Mouse (Mus musculus) forebrain, embryonic 14.5 days (tissue): ENCODE measurements around the gene Exoc3l4. TPM values are rescaled to one million over a fixed set of nuclear protein-coding genes. Genes with fewer than 3 reads are reported as not detected.

ENCODE experiments used
- ATAC-seq: fragments of 200-750 bp; cut with Nextera tagmentation; 2 replicates; pipeline ENCODE4 v1.8.0; 2017; ENCODE audit warnings: mild to moderate bottlenecking, moderate library complexity
- DNase-seq: peaks from one replicate; pipeline ENCODE4 v3.0.0-alpha.2; 2015; ENCODE audit warnings: low spot score
- H3K27ac ChIP-seq: fragments of 300-500 bp; sonication (generic); 2 replicates; pipeline ENCODE4 v1.5.1; 2014; ENCODE audit warnings: low read depth, mild to moderate bottlenecking, control low read depth, low read length, moderate library complexity
- H3K27me3 ChIP-seq: fragments of 300-500 bp; sonication (generic); replicated peaks from 2 replicates; pipeline ENCODE4 v1.6.1; 2014; ENCODE audit warnings: low read length, control low read depth, mixed read lengths; ENCODE audit not compliant: control insufficient read depth, insufficient read depth
- H3K36me3 ChIP-seq: fragments of 300-500 bp; sonication (generic); 2 replicates; pipeline ENCODE4 v1.6.1; 2014; ENCODE audit warnings: low read length, control low read depth; ENCODE audit not compliant: control insufficient read depth, insufficient read depth
- H3K4me1 ChIP-seq: fragments of 300-500 bp; sonication (generic); 2 replicates; pipeline ENCODE4 v1.6.1; 2014; ENCODE audit warnings: antibody characterized with exemption, low read length, control low read depth; ENCODE audit not compliant: control insufficient read depth, insufficient read depth
- H3K4me2 ChIP-seq: fragments of 300-500 bp; sonication (generic); 2 replicates; pipeline ENCODE4 v1.6.1; 2014; ENCODE audit warnings: mild to moderate bottlenecking, control low read depth, low read length
- H3K4me3 ChIP-seq: fragments of 300-500 bp; sonication (generic); 2 replicates; pipeline ENCODE4 v1.5.1; 2014; ENCODE audit warnings: low read depth, low read length, control low read depth
- H3K9ac ChIP-seq: fragments of 300-500 bp; sonication (generic); 2 replicates; pipeline ENCODE4 v1.6.1; 2014; ENCODE audit warnings: mild to moderate bottlenecking, low read length, control low read depth, moderate library complexity
- H3K9me3 ChIP-seq: fragments of 300-500 bp; sonication (generic); replicated peaks from 2 replicates; pipeline ENCODE4 v1.6.1; 2016; ENCODE audit warnings: low read length, control low read depth, mixed read lengths; ENCODE audit not compliant: control insufficient read depth
- WGBS: fragments of 180-500 bp; shearing (Covaris S2); extraction: QIAGEN DNeasy Blood & Tissue Kit; methylation state at CpG from one replicate; pipeline ENCODE4 v1.1.7; 2014; 5-methylcytosine and 5-hydroxymethylcytosine counted together
- polyA plus RNA-seq: library from polyadenylated mRNA; unstranded; fragments of >200 nt; fragmentation: Nextera tagmentation; extraction: Ambion mirVana; gene quantifications from 2 replicates; pipeline ENCODE4 v1.2.1, GENCODE M21; 2014

The Exoc3l4 gene
- polyA plus RNA-seq, 1 experiment from 2014 or later: 2.7 TPM

DNA sequence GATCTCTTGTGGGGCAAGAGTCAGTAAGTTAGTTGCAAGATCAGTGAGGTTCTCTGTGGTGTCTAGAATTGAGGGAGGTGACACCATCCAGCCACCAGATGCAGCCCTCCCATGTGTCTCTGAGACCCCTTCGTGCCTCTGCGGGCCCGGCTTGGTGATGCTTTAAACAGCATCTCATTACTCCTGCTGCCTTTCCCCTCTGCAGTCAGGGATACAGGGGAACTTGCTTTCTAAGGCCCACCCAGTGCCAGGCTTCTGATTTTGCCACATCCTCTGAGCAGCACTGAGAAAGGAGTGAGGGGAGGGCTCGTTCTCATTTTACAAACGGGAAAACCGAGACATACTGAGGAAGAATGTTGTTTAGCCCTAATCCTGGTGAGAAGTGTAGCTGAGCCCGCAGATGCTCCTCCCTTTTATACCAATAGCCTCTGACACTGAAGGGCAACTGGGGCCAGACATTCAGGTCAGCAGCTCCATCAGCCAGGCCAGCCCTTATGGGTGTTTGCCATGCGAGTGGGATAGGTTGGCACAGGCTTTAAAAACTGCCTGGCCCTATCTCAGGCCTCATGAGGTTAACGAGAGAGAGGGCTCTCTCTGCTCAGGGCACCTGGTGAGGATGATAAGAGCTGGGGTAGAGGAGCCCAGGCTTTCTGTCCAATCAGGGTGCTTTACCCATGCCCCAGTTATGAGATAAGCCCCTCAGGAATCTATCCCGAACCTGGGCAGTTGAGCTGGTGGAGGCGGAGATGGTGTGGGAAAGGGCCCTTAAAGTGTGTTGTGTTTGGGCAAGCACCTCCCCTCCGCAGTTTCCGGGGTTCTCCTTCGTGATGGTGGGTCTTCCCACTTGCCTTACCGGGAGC, 26.4 kb downstream of the Exoc3l4 start:
- Histone ChIP-seq H3K4me2 (peak overlapping the region; percentile 61), H3K27ac (no peak overlapping the region), H3K9me3 (no peaks in the 10 kb centered on the region)

DNA sequence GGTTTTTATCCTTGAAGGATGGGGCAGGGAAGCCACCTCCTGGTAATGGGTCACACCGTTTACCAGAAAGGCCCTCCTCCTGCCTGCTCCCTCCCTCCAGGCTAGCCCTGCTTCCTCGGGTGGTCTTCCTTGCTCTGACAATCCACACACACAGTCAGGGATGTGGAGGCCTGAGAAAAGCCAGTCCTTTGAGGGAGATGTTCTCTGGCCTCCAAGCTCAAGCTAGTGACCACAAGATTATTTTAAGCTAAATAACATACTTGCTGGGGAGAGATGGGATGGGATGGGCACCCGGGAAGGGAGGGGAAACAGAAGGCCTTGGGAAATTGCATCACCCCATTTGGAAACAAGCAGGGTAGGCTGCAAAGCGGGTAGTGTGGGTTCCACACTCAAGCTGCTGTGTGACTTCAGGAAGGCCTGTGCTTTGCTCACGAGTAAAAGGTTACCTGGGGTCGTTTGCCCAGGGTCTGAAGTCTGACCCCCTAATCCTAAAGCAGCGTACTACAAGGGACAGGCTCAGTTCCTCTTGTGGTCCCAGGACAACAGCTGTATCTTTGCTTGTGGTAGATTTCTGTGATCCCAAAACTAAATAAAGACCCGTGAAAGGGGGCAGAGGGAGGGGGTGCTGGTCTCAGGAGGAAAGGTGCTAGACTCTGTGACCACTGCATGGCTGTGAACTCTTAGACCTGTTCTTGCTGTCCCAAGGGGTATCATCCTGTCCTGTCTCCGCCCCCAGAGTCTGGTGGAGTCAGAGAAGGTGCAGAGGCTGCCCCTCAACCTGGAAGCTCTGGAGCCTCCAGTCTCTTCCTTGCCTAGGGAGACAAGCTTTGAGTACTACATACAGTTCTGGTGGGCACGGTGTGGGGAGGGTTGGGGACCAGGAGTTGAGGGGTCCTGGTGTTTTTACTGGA, 27.4 kb downstream of the Exoc3l4 start:
- Histone ChIP-seq H3K9ac (no peak overlapping the region), H3K4me1 (peaks cover 5% of the 10 kb centered on the region), H3K36me3 (no peaks in the 10 kb centered on the region), H3K4me2 (no peak overlapping the region), H3K27me3 (peaks cover 81% of the 10 kb centered on the region), H3K4me3 (no peak overlapping the region), H3K9me3 (no peaks in the 10 kb centered on the region), H3K27ac (no peak overlapping the region)
- no peak for ATAC-seq
- WGBS: 25% methylated on average over 10 of the region's 10 CpGs
- DNase-seq: no peak

More for the DNA sequence above, 26.4 kb downstream of the Exoc3l4 start:
- DNase-seq (no peak), ATAC-seq (no peak)
- Histone ChIP-seq H3K27me3 (peaks cover 72% of the 10 kb centered on the region), H3K4me1 (peaks cover 5% of the 10 kb centered on the region), H3K9ac (no peak overlapping the region), H3K36me3 (no peaks in the 10 kb centered on the region), H3K4me3 (peak overlapping the region; percentile 31; the same call in 1 of the 2 replicates)
- 10% methylated on average over 15 of the region's 15 CpGs for WGBS

DNA sequence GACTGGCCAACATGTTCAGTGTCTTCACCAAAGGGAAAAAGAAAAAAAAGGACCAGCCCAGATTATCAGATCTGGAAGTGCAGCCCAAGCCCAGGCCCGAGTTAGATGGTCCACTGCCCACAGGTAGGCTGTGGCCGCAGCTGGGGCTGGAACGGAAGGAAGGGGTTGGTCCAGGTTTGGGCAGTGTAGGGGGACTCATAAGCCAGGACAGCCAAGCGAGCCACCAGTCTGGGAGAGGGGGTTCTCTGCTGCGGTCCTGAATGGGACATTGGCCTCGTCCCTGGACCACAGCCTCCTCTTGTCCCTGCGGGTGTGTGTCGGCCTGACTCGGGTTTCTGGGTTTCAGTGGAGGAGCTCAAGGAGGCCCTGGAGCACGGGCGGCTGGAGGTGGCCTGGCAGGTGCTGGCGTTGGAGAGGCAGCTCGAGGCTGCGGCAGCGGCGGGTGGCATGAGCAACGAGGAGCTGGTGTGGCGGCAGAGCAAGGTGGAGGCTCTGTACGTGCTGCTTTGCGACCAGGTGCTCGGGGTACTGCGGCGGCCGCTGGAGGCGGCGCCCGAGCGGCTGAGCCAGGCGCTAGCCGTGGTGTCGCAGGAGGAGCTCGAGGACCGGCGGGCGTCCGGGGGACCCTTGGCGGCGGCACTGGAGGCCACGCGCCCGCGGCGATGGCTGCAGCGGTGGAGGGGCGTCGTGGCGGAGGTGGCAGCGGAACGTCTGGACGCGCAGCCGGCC, 28.5 kb downstream of the Exoc3l4 start:
- H3K9ac ChIP-seq: no peak overlapping the region
- WGBS: 2% methylated on average over 47 of the region's 52 CpGs

DNA sequence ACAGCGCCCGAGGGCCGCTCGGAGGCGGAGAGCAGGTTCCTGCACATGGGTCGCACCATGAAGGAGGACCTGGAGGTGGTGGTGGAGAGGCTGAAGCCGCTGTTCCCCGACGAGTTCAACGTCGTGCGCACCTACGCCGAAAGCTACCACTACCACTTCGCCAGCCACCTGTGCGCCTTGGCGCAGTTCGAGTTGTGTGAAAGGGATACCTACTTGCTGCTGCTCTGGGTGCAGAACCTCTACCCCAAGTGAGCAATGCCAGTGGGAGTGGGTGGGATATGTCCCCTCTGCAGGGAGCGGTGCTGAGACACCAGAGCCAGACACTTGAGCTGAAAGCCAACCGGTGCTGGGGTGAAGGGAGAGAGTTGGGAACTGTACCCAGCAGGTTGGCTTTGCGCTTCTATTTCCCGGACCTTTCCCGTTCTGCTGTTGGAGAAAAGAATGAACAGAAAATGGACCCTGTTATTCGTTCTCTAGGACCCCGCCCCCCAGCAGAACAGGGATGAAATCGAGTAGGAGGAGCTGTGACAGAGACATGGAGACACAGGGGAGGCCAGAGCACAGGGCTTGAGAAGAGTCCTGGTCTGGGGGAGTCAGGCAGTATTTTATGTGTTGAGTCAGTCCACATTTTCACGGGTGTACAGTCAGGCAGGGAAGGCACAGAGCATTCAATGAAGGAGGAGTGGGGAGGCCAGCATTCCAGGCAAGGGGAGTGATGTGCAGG, 29.2 kb downstream of the Exoc3l4 start:
- DNase-seq: no peak
- 3% methylated on average over 26 of the region's 27 CpGs for WGBS

More for the DNA sequence above, 28.5 kb downstream of the Exoc3l4 start:
- Histone ChIP-seq H3K27me3 (peaks cover 92% of the 10 kb centered on the region), H3K4me1 (peaks cover 5% of the 10 kb centered on the region), H3K9me3 (no peaks in the 10 kb centered on the region), H3K4me3 (peak overlapping the region; percentile 11; the same call in 1 of the 2 replicates), H3K36me3 (no peaks in the 10 kb centered on the region), H3K27ac (no peak overlapping the region), H3K4me2 (peak overlapping the region; percentile 38)
- no peak for DNase-seq
- no peak for ATAC-seq

DNA sequence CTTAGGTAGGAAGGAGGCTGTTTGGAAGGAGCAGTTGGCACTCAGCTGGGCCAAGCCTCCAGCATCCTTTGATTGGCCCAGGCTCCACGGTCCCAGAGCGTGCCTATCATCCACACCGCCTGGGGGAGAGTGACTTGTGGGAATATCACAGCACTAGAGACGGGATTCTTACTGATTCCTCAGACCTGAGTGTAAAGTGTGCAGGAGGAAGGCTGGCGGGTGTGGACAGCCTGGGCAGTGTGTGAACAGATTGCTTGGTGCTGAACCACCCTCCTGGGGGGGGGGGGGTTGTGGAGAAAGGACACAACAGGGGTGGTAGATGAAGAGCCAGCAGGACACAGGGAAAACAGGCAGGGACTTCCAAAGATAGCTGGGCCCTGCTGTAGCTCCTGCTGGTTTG, 29.9 kb downstream of the Exoc3l4 start:
- WGBS: 14% methylated on average over 5 of the region's 5 CpGs

More for the DNA sequence above, 29.2 kb downstream of the Exoc3l4 start:
- Histone ChIP-seq H3K4me3 (peak overlapping the region; percentile 11; the same call in 1 of the 2 replicates), H3K27ac (no peak overlapping the region), H3K4me2 (peak overlapping the region; percentile 38), H3K4me1 (peaks cover 5% of the 10 kb centered on the region), H3K27me3 (peaks cover 95% of the 10 kb centered on the region), H3K9ac (no peak overlapping the region), H3K36me3 (no peaks in the 10 kb centered on the region), H3K9me3 (no peaks in the 10 kb centered on the region)
- no peak for ATAC-seq

DNA sequence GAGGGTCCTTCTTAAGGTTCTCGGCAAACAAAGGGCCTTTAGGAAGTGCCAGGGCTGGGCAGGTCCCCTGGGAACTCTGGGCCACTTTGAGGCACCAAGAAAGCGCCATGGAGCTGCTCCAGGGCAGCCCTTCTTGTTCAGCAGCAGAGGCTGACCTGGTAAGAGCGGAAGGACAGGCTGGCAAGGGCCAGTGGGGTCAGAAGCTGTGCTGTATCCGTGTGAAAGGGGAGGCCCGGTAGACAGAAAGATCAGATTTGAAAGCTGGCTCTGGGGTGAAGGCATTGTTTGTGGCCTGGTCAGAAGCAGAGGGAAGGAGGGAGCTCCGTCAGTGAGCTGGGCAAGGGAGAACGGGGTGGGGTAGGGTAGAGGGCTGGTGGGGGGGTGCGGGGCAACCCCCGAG, 30.5 kb downstream of the Exoc3l4 start:
- 9% methylated on average over 9 of the region's 9 CpGs for WGBS

More for the DNA sequence above, 29.9 kb downstream of the Exoc3l4 start:
- DNase-seq (no peak), ATAC-seq (no peak)
- H3K36me3 ChIP-seq: no peaks in the 10 kb centered on the region
- no peak overlapping the region for H3K4me2 ChIP-seq
- no peak overlapping the region for H3K27ac ChIP-seq
- H3K9me3 ChIP-seq: no peaks in the 10 kb centered on the region
- H3K9ac ChIP-seq: no peak overlapping the region
- peaks cover 98% of the 10 kb centered on the region for H3K27me3 ChIP-seq
- H3K4me1 ChIP-seq: peaks cover 5% of the 10 kb centered on the region
- H3K4me3 ChIP-seq: no peak overlapping the region

DNA sequence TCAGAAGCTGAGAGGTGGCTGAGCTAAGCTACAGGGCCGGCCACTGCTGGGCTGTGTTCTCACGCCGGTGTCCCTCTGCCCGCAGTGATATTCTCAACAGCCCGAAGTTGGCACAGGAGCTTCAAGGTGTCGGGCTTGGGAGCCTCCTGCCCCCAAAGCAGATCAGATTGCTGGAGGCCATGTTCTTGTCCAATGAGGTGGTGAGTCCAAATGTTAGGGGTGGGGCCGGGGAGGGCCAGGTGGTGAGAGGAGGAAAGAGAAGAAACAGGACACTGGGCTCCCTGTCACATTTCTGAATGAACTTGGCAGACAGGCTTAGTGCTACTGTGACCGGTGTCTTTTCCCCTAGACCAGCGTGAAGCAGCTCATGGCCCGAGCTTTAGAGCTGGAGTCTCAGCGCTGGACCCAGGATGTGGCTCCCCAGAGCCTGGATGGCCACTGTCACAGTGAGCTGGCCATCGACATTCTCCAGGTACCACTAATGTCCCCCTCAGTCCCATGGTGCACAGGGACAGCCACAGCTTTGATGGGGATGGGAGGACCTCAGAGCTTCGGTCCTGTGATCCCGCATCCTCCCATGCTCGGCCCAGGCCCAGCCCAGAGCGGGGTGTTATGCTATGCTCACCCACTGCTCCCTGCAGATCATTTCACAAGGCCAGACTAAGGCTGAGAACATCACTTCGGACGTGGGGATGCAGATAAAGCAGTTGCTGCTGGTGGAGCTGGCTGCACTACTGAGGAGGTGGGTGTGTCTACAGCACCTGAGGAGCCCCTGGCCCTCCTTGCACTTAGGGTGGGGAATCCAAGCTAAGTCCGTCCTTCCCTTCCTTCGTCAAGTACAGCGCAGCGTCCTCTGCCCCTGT, 31.3 kb downstream of the Exoc3l4 start:
- Histone ChIP-seq H3K27me3 (peaks cover 86% of the 10 kb centered on the region), H3K27ac (no peak overlapping the region), H3K4me2 (no peak overlapping the region), H3K36me3 (no peaks in the 10 kb centered on the region), H3K9ac (no peak overlapping the region), H3K4me1 (no peaks in the 10 kb centered on the region), H3K4me3 (no peak overlapping the region), H3K9me3 (no peaks in the 10 kb centered on the region)
- DNase-seq (no peak), ATAC-seq (no peak)
- 15% methylated on average over 22 of the region's 22 CpGs for WGBS

More for the DNA sequence above, 30.5 kb downstream of the Exoc3l4 start:
- peaks cover 94% of the 10 kb centered on the region for H3K27me3 ChIP-seq
- H3K27ac ChIP-seq: no peak overlapping the region
- H3K36me3 ChIP-seq: no peaks in the 10 kb centered on the region
- H3K4me2 ChIP-seq: no peak overlapping the region
- no peak overlapping the region for H3K4me3 ChIP-seq
- H3K4me1 ChIP-seq: peaks cover 4% of the 10 kb centered on the region
- DNase-seq (no peak), ATAC-seq (no peak)
- no peak overlapping the region for H3K9ac ChIP-seq
- H3K9me3 ChIP-seq: no peaks in the 10 kb centered on the region
